7 mouse cellular contexts compared by ENCODE assay signal in the genomic region with DNA sequence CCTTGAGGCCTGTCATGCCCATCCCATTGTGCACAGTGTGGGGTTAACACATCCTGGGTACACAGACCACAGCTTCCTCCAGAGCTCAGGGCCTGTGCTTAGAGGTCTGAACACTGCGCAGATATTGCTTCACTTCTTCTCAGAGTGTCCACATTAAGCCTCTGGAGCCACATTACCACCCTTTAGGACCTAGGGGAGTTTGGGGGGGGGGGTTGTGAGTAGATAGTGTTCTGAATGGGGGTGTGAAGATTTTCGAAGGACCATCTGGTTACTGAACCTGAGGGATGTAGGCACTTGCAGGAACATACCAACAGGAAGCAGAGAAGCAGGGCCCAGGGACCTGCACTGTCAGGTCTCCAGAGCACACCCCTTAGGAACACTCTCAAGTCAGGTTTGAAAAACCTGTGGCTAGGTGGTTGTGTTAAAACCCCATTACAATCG. TPM values are rescaled to one million over a fixed set of nuclear protein-coding genes. Genes with fewer than 3 reads are reported as not detected.
DNase-seq lines count a peak whose midpoint lies in the region; ATAC-seq lines count a peak whose summit lies in the region.

No protein-coding gene starts in this region.

- peak; percentile 52 for DNase-seq in B cell, adult 2 months
- DNase-seq in adrenal gland, adult 18-20 months (ENCODE audit: low spot score in 2 of 2) = no peak
- DNase-seq in right cerebral cortex, postnatal 25 days = no peak
- DNase-seq in cerebellum, postnatal 36 days = no peak

- peaks cover 24% of the 10 kb centered on the region for H3K27me3 ChIP-seq in hindbrain, embryonic 16.5 days (replicated peaks; ENCODE audit: control insufficient read depth, insufficient read depth, low read length)
- H3K27me3 ChIP-seq in megakaryocyte, embryonic 14.5 days (replicated peaks) = no peaks in the 10 kb centered on the region

- no peak overlapping the region for H3K9ac ChIP-seq in hindbrain, embryonic 16.5 days (ENCODE audit: low read depth, low read length)

- no peak overlapping the region for H3K27ac ChIP-seq in hindbrain, embryonic 16.5 days (ENCODE audit: low read depth, low read length)

- WGBS in hindbrain, embryonic 16.5 days = 50% methylated on average over 3 of the region's 3 CpGs

- peaks cover 28% of the 10 kb centered on the region for H3K4me1 ChIP-seq in hindbrain, embryonic 16.5 days (ENCODE audit: control insufficient read depth, insufficient read depth, low read depth, low read length)
- peaks cover 59% of the 10 kb centered on the region for H3K4me1 ChIP-seq in megakaryocyte, embryonic 14.5 days

- H3K9me3 ChIP-seq in hindbrain, embryonic 16.5 days (ENCODE audit: control insufficient read depth, low read length) = 0 out of 2 replicates have a peak, but pooled peaks cover 3% of the 10 kb centered on the region
- H3K9me3 ChIP-seq in megakaryocyte, embryonic 14.5 days = no peaks in the 10 kb centered on the region

- H3K4me2 ChIP-seq in hindbrain, embryonic 16.5 days (ENCODE audit: low read length) = no peak overlapping the region

- H3K4me3 ChIP-seq in hindbrain, embryonic 16.5 days (ENCODE audit: low read length) = no peak overlapping the region
- peak overlapping the region; percentile 93 for H3K4me3 ChIP-seq in megakaryocyte, embryonic 14.5 days (replicated peaks)

- ATAC-seq in CD4-positive, CD25-positive, alpha-beta regulatory T cell, adult 4 months = peak; percentile 53
- peak; percentile 48; the same call in 1 of the 2 replicates for ATAC-seq in hindbrain, embryonic 16.5 days

- no peaks in the 10 kb centered on the region for H3K36me3 ChIP-seq in hindbrain, embryonic 16.5 days (ENCODE audit: control insufficient read depth, insufficient read depth, low read length)
- H3K36me3 ChIP-seq in megakaryocyte, embryonic 14.5 days (replicated peaks; ENCODE audit: low read length) = peaks cover 42% of the 10 kb centered on the region

RNA-seq across cellular contexts. Expression of a gene that starts 3.3 kb away (rescaled TPM):
- 100 to 1,000 TPM; 105 to 118 TPM for polyA plus RNA-seq in CD4-positive, CD25-positive, alpha-beta regulatory T cell, adult 4 months (2017; shearing (Covaris generic))
- polyA plus RNA-seq in hindbrain, embryonic 16.5 days (2015; fragmentation: Nextera tagmentation; extraction: Ambion mirVana) = 6.4 and 8.4 TPM in 2 replicates
- polyA plus RNA-seq in megakaryocyte, embryonic 14.5 days (2012; ENCODE audit: insufficient read depth, low replicate concordance) = 20.8 and 61.7 TPM in 2 replicates
- total RNA-seq in adrenal gland, adult 18-20 months (2021) = 10 to 100 TPM; 11.0 to 14.6 TPM

Comparison
In these comparisons a context has a peak if more than half of its experiments do, and no peak if none do; other contexts are left out.
1. DNase-seq: peak in B cell, adult 2 months (2 of 2); none in adrenal gland, adult 18-20 months (0 of 2), right cerebral cortex, postnatal 25 days (single experiment) and cerebellum, postnatal 36 days (0 of 2).